8 mouse cellular contexts compared by ENCODE assay signal in the genomic region with DNA sequence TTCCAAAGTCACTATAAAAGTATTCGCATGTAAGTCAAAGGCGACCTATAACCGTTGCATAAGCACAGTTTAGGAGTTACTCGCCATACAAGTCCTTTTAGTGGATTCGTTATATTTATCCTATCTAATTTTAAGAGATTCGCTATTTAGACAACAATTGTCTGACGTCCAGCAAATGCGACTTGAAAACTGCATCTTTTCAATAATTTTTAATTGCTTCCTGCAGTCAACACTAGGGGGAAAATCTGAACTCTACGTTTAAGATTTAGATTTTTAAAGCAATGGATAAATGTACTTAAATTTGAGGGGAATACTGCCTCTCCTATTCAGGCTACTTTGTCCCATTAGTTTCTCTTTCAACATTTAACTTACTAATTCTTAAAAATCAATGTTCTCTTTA. TPM values are rescaled to one million over a fixed set of nuclear protein-coding genes. Genes with fewer than 3 reads are reported as not detected.
DNase-seq lines count a peak whose midpoint lies in the region; ATAC-seq lines count a peak whose summit lies in the region.

No protein-coding gene starts in this region.

- peaks cover 4% of the 10 kb centered on the region; the same call in 1 of the 2 replicates for H3K4me1 ChIP-seq in heart, embryonic 11.5 days (ENCODE audit: control insufficient read depth, insufficient read depth, low read length)
- no peaks in the 10 kb centered on the region for H3K4me1 ChIP-seq in hindbrain, embryonic 11.5 days (replicated peaks; ENCODE audit: control insufficient read depth, insufficient read depth, low read length)
- H3K4me1 ChIP-seq in midbrain, embryonic 10.5 days, result peaks cover 17% of the 10 kb centered on the region

- peaks cover 9% of the 10 kb centered on the region for H3K27me3 ChIP-seq in heart, embryonic 11.5 days (ENCODE audit: control insufficient read depth, insufficient read depth, low read length)
- H3K27me3 ChIP-seq in hindbrain, embryonic 11.5 days (ENCODE audit: control insufficient read depth, insufficient read depth, low read length), result 0 out of 2 replicates have a peak, but pooled peaks cover 2% of the 10 kb centered on the region
- peaks cover 43% of the 10 kb centered on the region for H3K27me3 ChIP-seq in midbrain, embryonic 10.5 days (ENCODE audit: low read depth, poor library complexity, severe bottlenecking)

- intact Hi-C loops in left cerebral cortex, postnatal 36 days (cut with DNase I), result loop anchor here (2.0 kb wide), 1 partner anchor 94 kb away; a partner anchor contains a TSS

- WGBS in heart, embryonic 11.5 days (ENCODE audit: insufficient replicate concordance), result 43% methylated on average over 9 of the region's 9 CpGs
- WGBS in hindbrain, embryonic 11.5 days, result 49% methylated on average over 9 of the region's 9 CpGs
- WGBS in midbrain, embryonic 10.5 days, result 43% methylated on average over 9 of the region's 9 CpGs

- no peaks in the 10 kb centered on the region for H3K36me3 ChIP-seq in heart, embryonic 11.5 days (ENCODE audit: control insufficient read depth, insufficient read depth, low read length)
- no peaks in the 10 kb centered on the region for H3K36me3 ChIP-seq in hindbrain, embryonic 11.5 days (ENCODE audit: control insufficient read depth, insufficient read depth, low read length)
- H3K36me3 ChIP-seq in midbrain, embryonic 10.5 days, result no peaks in the 10 kb centered on the region

- no peak overlapping the region for H3K27ac ChIP-seq in heart, embryonic 11.5 days (ENCODE audit: low read depth, low read length)
- H3K27ac ChIP-seq in hindbrain, embryonic 11.5 days (ENCODE audit: low read depth, low read length), result no peak overlapping the region
- no peak overlapping the region for H3K27ac ChIP-seq in midbrain, embryonic 10.5 days (replicated peaks)

- H3K4me3 ChIP-seq in heart, embryonic 11.5 days (ENCODE audit: low read depth, low read length), result no peak overlapping the region
- H3K4me3 ChIP-seq in hindbrain, embryonic 11.5 days (ENCODE audit: low read depth, low read length), result peak overlapping the region; percentile 77; the same call in 1 of the 2 replicates
- peak overlapping the region; percentile 93 for H3K4me3 ChIP-seq in midbrain, embryonic 10.5 days

- no peak for DNase-seq in heart, adult 18-20 months
- DNase-seq in R1 (ENCODE audit: low read depth, low spot score), result peak; percentile 13
- DNase-seq in hindbrain, embryonic 11.5 days (ENCODE audit: low spot score), result no peak
- no peak for DNase-seq in midbrain, embryonic 10.5 days (ENCODE audit: low spot score)
- no peak for DNase-seq in cerebellum, adult 9-10 months
- DNase-seq in left cerebral cortex, postnatal 36 days (ENCODE audit: low spot score in 2 of 2), result no peak

- H3K9ac ChIP-seq in heart, embryonic 11.5 days (ENCODE audit: low read depth, low read length), result no peak overlapping the region
- no peak overlapping the region for H3K9ac ChIP-seq in hindbrain, embryonic 11.5 days (ENCODE audit: low read depth, low read length)

- ATAC-seq in heart, embryonic 11.5 days (replicated peaks; ENCODE audit: insufficient number of reproducible peaks, low FRiP score, low TSS enrichment), result no peak
- ATAC-seq in hindbrain, embryonic 11.5 days (ENCODE audit: low FRiP score), result 0 out of 2 replicates have a peak, but pooled peaks have one; percentile 3
- no peak for ATAC-seq in megakaryocyte-erythroid progenitor cell, adult 5-6 weeks (replicated peaks; ENCODE audit: low FRiP score, low TSS enrichment, poor library complexity, severe bottlenecking)

- no peaks in the 10 kb centered on the region for H3K9me3 ChIP-seq in heart, embryonic 11.5 days (replicated peaks; ENCODE audit: control insufficient read depth, low read length)
- H3K9me3 ChIP-seq in hindbrain, embryonic 11.5 days (ENCODE audit: control insufficient read depth, low read length), result no peaks in the 10 kb centered on the region
- no peaks in the 10 kb centered on the region for H3K9me3 ChIP-seq in midbrain, embryonic 10.5 days (replicated peaks)

- H3K4me2 ChIP-seq in heart, embryonic 11.5 days, result peak overlapping the region; percentile 91
- peak overlapping the region; percentile 89 for H3K4me2 ChIP-seq in hindbrain, embryonic 11.5 days (replicated peaks; ENCODE audit: low read depth, low read length)

RNA-seq across cellular contexts. Expression of a gene that starts 0.6 kb away (rescaled TPM):
- 2.1 and 2.2 TPM in 2 replicates for polyA plus RNA-seq in heart, embryonic 11.5 days (2014; fragmentation: Nextera tagmentation; extraction: Ambion mirVana)
- 1 to 10 TPM; 7.4 to 8.0 TPM for total RNA-seq in heart, adult 18-20 months (2021)
- polyA plus RNA-seq in hindbrain, embryonic 11.5 days (2014; fragmentation: Nextera tagmentation; extraction: Ambion mirVana), result 3.3 and 4.1 TPM in 2 replicates
- polyA plus RNA-seq in midbrain, embryonic 10.5 days (2016; fragmentation: Nextera tagmentation; extraction: Ambion mirVana), result 2.3 and 2.6 TPM in 2 replicates
- total RNA-seq in megakaryocyte-erythroid progenitor cell, adult 5-6 weeks (2014; fragmentation: Nextera tagmentation), result 0.20 TPM in 1 of 2 replicates, not detected in the other
- total RNA-seq in megakaryocyte-erythroid progenitor cell, adult 5-6 weeks (2017), result 0.09 TPM in 1 of 2 replicates, not detected in the other
- 10 to 100 TPM; 45.7 to 46.4 TPM for total RNA-seq in left cerebral cortex, postnatal 36 days (2021)

Comparison
In these comparisons a context has a peak if more than half of its experiments do, and no peak if none do; other contexts are left out.
1. RNA of a gene that starts 0.6 kb away (total RNA-seq): 45.7 to 46.4 TPM in left cerebral cortex, postnatal 36 days and 7.4 to 8.0 TPM in heart, adult 18-20 months; 0.09 to 0.20 TPM in megakaryocyte-erythroid progenitor cell, adult 5-6 weeks; every median in the first group is over 4 times any median in the second.